Mouse (Mus musculus) G1E (cell line): ENCODE data around the gene Lrp5. TPM values are rescaled to one million over a fixed set of nuclear protein-coding genes. Genes with fewer than 3 reads are reported as not detected.

Source experiments
- ATAC-seq: 2 replicates; pipeline ENCODE4 v1.8.0; 2016; ENCODE audit warnings: mild to moderate bottlenecking; ENCODE audit not compliant: insufficient number of reproducible peaks, poor library complexity, low FRiP score, severe bottlenecking; ENCODE audit errors: extremely low read depth
- DNase-seq: peaks from one replicate; pipeline ENCODE4 v3.0.0; 2012; ENCODE audit warnings: low spot score
- H3K27me3 ChIP-seq: 2 replicates; pipeline ENCODE4 v1.6.1; 2012; ENCODE audit warnings: mild to moderate bottlenecking, low read length, inconsistent platforms; ENCODE audit not compliant: insufficient read depth
- H3K36me3 ChIP-seq: replicated peaks from 2 replicates; pipeline ENCODE3; 2012; ENCODE audit warnings: mild to moderate bottlenecking, inconsistent platforms
- H3K4me1 ChIP-seq: 2 replicates; pipeline ENCODE4 v1.6.1; 2012; ENCODE audit warnings: low read depth, low read length, inconsistent platforms, mixed read lengths; ENCODE audit not compliant: insufficient read depth
- H3K4me3 ChIP-seq: 2 replicates; pipeline ENCODE4 v1.5.1; 2012; ENCODE audit warnings: low read depth, mild to moderate bottlenecking, inconsistent platforms, low read length, moderate library complexity, mixed read lengths
- H3K9me3 ChIP-seq: replicated peaks from 2 replicates; pipeline ENCODE4 v1.6.1; 2012; ENCODE audit warnings: inconsistent platforms
- CTCF ChIP-seq: IDR thresholded peaks from 2 replicates; pipeline ENCODE4 v1.5.1; 2012; ENCODE audit warnings: low read depth, low read length, inconsistent platforms, mixed read lengths
- GATA1 ChIP-seq: IDR thresholded peaks from 2 replicates; pipeline ENCODE4 v1.6.1; 2012; ENCODE audit warnings: borderline replicate concordance, low read length, inconsistent platforms, mixed read lengths
- GATA2 ChIP-seq: IDR thresholded peaks from 2 replicates; pipeline ENCODE4 v1.6.1; 2012; ENCODE audit warnings: low read depth, low read length, inconsistent platforms, borderline replicate concordance
- POLR2AphosphoS5 ChIP-seq: IDR thresholded peaks from 2 replicates; pipeline ENCODE4 v1.6.1; 2012; ENCODE audit warnings: low read depth, low read length, inconsistent platforms; ENCODE audit not compliant: insufficient replicate concordance
- TAL1 ChIP-seq: conservative IDR thresholded peaks from 2 replicates; pipeline ENCODE4 v1.6.1; 2012; ENCODE audit warnings: low read depth, low read length, inconsistent platforms, mixed read lengths
- polyA plus RNA-seq: library from polyadenylated mRNA; stranded (reverse); fragments of >175 nt; gene quantifications from 2 replicates; pipeline ENCODE4 v1.2.3, GENCODE M21; 2012
- total RNA-seq, 2 experiments: library from RNA; stranded (forward) in 1 of 2; stranded (reverse) in 1 of 2; fragments of 200-1000 nt in 1 of 2; fragments of >200 nt in 1 of 2; fragmentation: Nextera tagmentation in 1 of 2; gene quantifications; 2 replicates each; pipeline ENCODE4 v1.2.3; 2014 to 2017

Gene Lrp5
- total and polyA plus RNA-seq, 3 experiments, result 0.05 TPM; not detected in 1

- H3K4me3 ChIP-seq, result no peak overlapping the region
- H3K36me3 ChIP-seq, result no peaks in the 10 kb centered on the region
- TF ChIP-seq CTCF (no peak), GATA1 (no peak), GATA2 (no peak), TAL1 (no peak), POLR2AphosphoS5 (no peak)
- H3K27me3 ChIP-seq, result peaks cover 23% of the 10 kb centered on the region
- no peaks in the 10 kb centered on the region; the same call in 1 of the 2 replicates for H3K4me1 ChIP-seq
- H3K9me3 ChIP-seq, result no peaks in the 10 kb centered on the region
- ATAC-seq (no peak), DNase-seq (no peak)
These were observed 1.4 kb upstream of the Lrp5 start for GRCm38 (mm10) chr19:3687676-3688171.

GRCm38 (mm10) chr19:3685611-3686214 is 651 bp downstream of the Lrp5 start:
- peaks cover 23% of the 10 kb centered on the region for H3K27me3 ChIP-seq
- no peaks in the 10 kb centered on the region for H3K36me3 ChIP-seq
- ATAC-seq, result no peak
- no peaks in the 10 kb centered on the region; the same call in 1 of the 2 replicates for H3K4me1 ChIP-seq
- H3K9me3 ChIP-seq, result no peaks in the 10 kb centered on the region
- no peak overlapping the region for H3K4me3 ChIP-seq
- DNase-seq, result no peak
- TF ChIP-seq GATA1 (no peak), TAL1 (no peak), GATA2 (no peak), POLR2AphosphoS5 (no peak), CTCF (no peak)

- no peaks in the 10 kb centered on the region; the same call in 1 of the 2 replicates for H3K4me1 ChIP-seq
- H3K4me3 ChIP-seq, result no peak overlapping the region
- ATAC-seq (no peak), DNase-seq (no peak)
- H3K36me3 ChIP-seq, result no peaks in the 10 kb centered on the region
- TF ChIP-seq CTCF, result no peak
- TF ChIP-seq TAL1, result no peak
- no peak for TF ChIP-seq POLR2AphosphoS5
- TF ChIP-seq GATA2, result no peak
- TF ChIP-seq GATA1, result no peak
- peaks cover 23% of the 10 kb centered on the region for H3K27me3 ChIP-seq
- H3K9me3 ChIP-seq, result no peaks in the 10 kb centered on the region
These were observed 1.3 kb downstream of the Lrp5 start for GRCm38 (mm10) chr19:3684957-3685580.

- Histone ChIP-seq H3K27me3 (peaks cover 21% of the 10 kb centered on the region), H3K4me1 (no peaks in the 10 kb centered on the region; the same call in 1 of the 2 replicates), H3K4me3 (no peak overlapping the region), H3K9me3 (no peaks in the 10 kb centered on the region), H3K36me3 (no peaks in the 10 kb centered on the region)
- no peak for ATAC-seq
- TF ChIP-seq GATA1 (no peak), CTCF (no peak), GATA2 (no peak), POLR2AphosphoS5 (no peak), TAL1 (no peak)
- no peak for DNase-seq
These were observed 1.9 kb downstream of the Lrp5 start for GRCm38 (mm10) chr19:3684414-3684813.

GRCm38 (mm10) chr19:3681310-3681934 is 4.9 kb downstream of the Lrp5 start:
- H3K4me3 ChIP-seq, result no peak overlapping the region
- TF ChIP-seq GATA2 (no peak), CTCF (no peak)
- H3K4me1 ChIP-seq, result no peaks in the 10 kb centered on the region
- peaks cover 16% of the 10 kb centered on the region for H3K27me3 ChIP-seq
- ATAC-seq (no peak), DNase-seq (no peak)
- no peaks in the 10 kb centered on the region for H3K36me3 ChIP-seq
- no peaks in the 10 kb centered on the region for H3K9me3 ChIP-seq

GRCm38 (mm10) chr19:3680732-3681131 is 5.6 kb downstream of the Lrp5 start:
- H3K36me3 ChIP-seq, result no peaks in the 10 kb centered on the region
- DNase-seq (no peak), ATAC-seq (no peak)
- TF ChIP-seq POLR2AphosphoS5, result no peak
- TF ChIP-seq GATA1, result no peak
- no peak for TF ChIP-seq TAL1
- TF ChIP-seq GATA2, result no peak
- no peak for TF ChIP-seq CTCF
- peaks cover 14% of the 10 kb centered on the region for H3K27me3 ChIP-seq
- no peak overlapping the region for H3K4me3 ChIP-seq
- H3K9me3 ChIP-seq, result no peaks in the 10 kb centered on the region
- no peaks in the 10 kb centered on the region for H3K4me1 ChIP-seq
